Mouse (Mus musculus) testis, postnatal 10 days (tissue): ENCODE results near the gene Osbpl3.

ENCODE experiments used
- DNase-seq: peaks from one replicate; pipeline ENCODE4 v3.0.0; 2021; ENCODE audit warnings: low spot score

The Osbpl3 gene

GRCm38 (mm10) chr6:50331477-50331876 is 124.5 kb downstream of the Osbpl3 start:
- no peak for DNase-seq

- DNase-seq: no peak
Observed at GRCm38 (mm10) chr6:50329380-50329779, 126.6 kb downstream of the Osbpl3 start.

- DNase-seq: no peak
Observed at GRCm38 (mm10) chr6:50328901-50329300, 127.1 kb downstream of the Osbpl3 start.

DNA sequence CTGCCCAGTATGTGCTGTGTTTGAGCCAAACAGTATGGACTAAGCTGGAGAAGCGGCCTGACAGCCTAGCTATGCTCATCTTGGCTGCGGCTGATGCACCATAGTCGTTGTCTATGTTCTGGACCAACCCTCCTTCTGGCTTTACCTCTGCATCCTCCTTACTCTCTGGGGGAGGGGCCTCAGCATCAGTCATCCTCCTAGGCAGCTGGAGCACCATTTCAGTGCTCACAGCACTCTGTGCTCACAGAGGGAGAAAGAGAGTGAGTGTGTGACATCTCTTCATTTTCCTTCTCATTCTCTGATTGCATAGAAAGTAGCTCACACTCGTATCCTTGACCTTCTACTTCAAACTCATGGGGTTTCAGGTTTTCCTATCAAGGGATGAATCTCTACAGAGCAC is 129.8 kb downstream of the Osbpl3 start:
- DNase-seq: no peak

DNA sequence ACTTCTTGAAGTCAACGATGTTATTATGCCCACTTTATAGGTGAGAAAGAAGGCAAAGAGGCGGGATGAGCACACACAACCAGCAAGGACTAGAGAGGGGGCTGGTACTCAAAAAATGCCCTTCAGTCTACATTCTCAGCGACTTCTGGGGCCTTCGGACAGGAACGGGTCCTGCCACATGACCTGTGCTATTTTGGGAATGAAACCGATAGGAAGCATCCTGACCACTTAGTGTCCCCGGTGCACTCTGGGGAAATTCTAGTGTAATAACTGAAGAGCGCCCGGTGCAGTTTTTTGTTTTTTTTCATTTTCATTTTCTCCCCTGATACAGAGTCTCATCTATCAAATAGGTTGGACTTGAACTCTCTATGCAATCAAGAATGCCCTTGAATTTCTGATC is 130.5 kb downstream of the Osbpl3 start:
- no peak for DNase-seq

DNA sequence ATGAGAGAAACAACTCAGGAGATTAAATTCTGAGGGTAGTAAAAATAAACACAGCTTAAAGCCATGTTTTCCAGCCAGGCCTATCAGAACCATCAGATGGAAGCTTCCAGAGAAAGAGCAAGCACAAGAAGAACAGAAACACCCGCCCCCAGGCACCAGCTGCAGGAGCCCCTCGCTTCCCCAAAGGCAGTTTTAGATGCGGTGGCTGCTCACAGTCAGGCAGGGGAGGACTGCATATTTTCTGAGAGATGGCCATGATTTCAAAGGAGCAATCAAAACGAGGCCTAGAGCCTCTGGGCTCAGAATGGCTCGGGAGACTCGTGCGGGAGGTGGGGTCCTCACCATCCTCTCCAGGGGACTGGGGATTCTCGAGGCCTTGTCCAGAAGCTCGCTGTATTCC is 133.4 kb downstream of the Osbpl3 start:
- DNase-seq: no peak

- DNase-seq: no peak
Observed at GRCm38 (mm10) chr6:50321739-50322138, 134.3 kb downstream of the Osbpl3 start.

DNA sequence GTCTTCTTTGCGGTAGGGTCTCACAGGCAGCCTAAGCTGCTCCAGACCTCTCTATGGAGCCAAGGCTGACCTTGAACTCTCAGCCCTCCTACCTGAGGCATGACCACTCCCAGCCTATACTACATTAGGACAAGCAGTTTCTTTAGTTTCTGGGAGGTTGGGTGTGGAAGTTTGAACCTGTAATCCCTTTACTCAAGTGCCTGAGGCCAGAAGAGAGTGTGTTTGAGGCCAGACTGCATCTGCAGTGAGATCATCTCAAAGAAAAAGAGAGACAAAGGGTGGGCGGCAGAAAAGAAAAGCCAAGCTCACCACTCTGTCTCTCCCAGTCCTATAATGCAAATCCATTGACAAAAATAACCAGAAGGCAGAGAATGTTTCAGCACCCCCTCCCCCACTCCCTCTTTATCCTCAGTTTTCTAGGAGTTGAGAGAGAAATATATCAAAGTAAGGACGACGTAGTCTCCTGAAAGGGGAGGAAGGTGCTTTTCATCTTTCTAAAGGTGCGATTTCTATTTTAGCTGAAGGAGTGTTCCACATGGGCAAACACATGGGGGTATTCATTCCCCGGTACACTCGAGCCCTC is 137.3 kb downstream of the Osbpl3 start:
- no peak for DNase-seq

DNA sequence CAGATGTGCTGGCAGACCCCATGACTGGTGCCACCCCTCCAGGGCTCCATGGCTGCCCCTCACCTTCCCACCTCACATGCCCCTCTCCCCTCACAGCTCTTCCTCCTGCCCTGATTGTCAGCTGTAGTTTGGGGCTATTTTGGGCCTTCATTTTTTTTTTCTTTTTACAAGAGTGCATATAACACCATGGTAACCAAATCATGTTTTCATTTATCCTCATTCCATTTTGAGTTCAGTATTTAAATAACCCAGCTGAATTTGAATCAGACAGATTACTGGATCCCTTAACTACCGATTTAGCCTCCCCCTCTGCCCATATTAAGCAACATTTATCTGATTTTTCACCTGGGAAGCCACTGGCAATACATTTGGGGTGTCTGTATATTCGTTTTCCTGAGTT is 137.9 kb downstream of the Osbpl3 start:
- no peak for DNase-seq

- DNase-seq: no peak
Observed at GRCm38 (mm10) chr6:50316795-50317505, 139.1 kb downstream of the Osbpl3 start.

DNA sequence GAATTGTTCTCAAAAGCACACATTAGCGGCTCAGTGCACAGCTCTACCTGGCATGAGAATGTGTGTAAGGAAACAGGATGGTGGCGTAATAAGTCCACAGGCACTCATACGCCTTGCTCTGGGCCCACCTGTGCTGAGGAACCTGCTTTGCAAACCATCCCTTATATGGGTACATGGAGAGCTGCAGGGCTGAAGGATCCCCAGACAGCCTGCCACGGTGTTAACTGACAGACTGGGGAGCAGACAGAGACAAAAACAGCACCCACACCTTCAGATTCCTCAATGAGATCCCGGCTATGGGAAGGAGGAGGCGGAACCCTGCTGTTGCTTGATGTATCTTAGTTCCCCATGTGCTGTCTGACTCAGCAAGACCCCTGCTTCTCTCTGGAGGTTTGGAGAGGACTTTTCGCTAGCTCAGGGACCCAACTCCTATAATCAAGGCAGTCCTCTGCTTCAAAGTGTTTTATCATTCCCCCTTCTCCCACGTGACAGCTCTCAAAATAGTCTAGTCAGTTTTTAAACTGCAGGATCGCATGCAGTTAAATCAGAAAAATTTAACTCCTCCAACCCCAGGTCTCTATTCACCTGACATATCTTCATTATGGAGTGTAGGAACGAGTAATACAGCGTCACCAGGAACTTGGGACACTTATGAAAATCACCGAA is 141.5 kb downstream of the Osbpl3 start:
- DNase-seq: no peak

- DNase-seq: peak; percentile 83
Observed at GRCm38 (mm10) chr6:50312647-50313046, 143.4 kb downstream of the Osbpl3 start.

- DNase-seq: peak; percentile 70
Observed at GRCm38 (mm10) chr6:50309019-50309418, 147.0 kb downstream of the Osbpl3 start.

- no peak for DNase-seq
Observed at GRCm38 (mm10) chr6:50306625-50307024, 149.4 kb downstream of the Osbpl3 start.

DNA sequence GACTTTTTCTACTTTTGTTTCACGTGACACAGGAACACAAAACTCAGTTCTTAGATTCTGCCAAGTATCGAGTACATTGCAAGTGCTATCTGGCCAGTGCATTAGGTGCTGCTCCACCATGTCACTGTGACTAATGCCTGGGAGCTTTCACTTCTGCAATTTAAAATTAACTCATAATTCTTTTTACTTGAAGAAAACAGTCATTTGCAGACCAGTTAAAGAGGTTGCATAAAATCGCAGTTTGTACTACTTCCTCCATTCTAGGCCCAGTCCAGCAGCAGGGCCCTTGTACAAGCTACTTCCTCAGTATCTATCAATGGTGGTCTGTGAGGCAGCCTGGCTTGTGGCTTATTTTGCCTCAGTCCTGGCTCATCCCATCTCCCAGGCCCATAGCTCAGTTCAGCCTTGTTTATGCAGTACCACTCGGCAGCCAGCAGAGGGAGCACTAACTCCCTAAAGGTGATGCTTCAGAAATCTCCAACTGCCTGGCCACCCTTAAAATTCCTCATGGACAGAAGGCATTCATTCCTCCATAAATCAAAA is 151.0 kb downstream of the Osbpl3 start:
- DNase-seq: peak; percentile 89

GRCm38 (mm10) chr6:50301121-50301520 is 154.9 kb downstream of the Osbpl3 start:
- no peak for DNase-seq

DNA sequence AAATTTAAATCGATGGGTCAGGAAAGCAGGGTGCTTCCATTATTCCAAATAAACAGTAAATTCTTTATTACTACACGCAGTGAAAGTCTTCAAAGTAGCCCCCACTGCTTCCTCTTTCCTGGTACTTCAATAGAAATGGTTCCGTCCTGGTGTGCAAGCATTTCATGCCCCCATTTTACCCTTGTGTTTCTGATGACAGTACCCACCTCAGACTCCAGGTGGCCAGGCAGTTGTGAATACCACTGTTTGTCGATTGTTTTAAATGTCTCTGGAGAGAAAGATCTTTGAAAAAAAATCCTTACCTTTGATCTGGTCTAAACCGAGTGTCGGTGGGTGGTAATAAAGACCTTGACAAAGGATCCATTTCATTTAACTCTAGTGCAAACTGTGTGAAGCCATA is 155.4 kb downstream of the Osbpl3 start:
- DNase-seq: no peak

DNA sequence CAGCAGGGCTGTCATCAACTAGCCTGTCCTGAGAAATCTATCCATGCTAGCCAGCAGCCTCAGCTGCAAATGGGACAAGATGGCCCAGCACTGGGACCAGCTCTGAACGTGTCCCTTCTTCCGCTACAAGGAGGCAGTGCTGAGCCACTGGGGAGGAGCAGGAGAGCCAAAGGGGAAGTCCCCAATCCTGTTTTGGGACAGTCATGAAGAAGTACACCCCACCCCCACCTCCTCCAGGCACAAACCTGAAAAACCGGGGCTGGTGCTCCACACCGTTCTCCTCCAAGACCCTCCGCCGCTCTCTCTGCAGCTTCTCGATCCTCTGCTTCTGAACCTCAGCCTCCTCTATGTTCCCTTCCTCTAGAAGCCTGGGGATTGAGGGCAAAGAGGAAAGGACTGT is 156.9 kb downstream of the Osbpl3 start:
- no peak for DNase-seq

GRCm38 (mm10) chr6:50297671-50298070 is 158.3 kb downstream of the Osbpl3 start:
- no peak for DNase-seq

- DNase-seq: no peak
Observed at GRCm38 (mm10) chr6:50295136-50295535, 160.9 kb downstream of the Osbpl3 start.

DNA sequence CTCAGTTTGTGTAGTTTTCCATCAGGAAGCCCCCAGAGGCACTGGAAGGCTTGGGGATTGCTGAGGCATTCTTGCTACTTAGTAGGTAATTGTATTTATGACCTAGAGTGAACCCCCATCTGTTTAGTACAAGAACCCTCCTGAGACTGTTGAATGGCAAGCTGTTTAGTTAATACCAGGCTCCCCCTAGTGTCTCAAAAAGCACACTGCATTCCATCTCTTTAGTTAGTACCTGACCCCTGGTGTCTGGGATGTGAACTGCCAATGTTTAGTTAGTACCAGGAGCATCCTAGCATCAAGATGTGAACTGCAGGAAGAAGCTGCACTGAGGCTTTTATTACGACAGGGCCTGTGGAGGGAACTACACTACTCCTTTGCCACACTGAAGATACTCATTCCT is 161.9 kb downstream of the Osbpl3 start:
- DNase-seq: peak; percentile 68

GRCm38 (mm10) chr6:50291650-50292049 is 164.4 kb downstream of the Osbpl3 start:
- DNase-seq: peak; percentile 18

GRCm38 (mm10) chr6:50286881-50287280 is 169.1 kb downstream of the Osbpl3 start:
- DNase-seq: peak; percentile 22
